Mouse (Mus musculus): ENCODE measurements at regions not wholly inside any gene's neighbourhood (a gene's known extent, or its start where the extent isn't known, plus 50 kb on each side); places are given as distances from the start of the nearest gene placed in this dataset.

- Histone ChIP-seq H3K9ac (replicated peaks) (no peak overlapping the region), H3K27me3 (ENCODE audit: control insufficient read depth, insufficient read depth, low read length) (no peaks in the 10 kb centered on the region), H3K4me3 (ENCODE audit: insufficient read depth in 1 of 2, low read depth in 2 of 2, low read length in 2 of 2) (no peak overlapping the region), H3K36me3 (replicated peaks; ENCODE audit: control insufficient read depth, insufficient read depth, low read depth) (no peaks in the 10 kb centered on the region), H3K9me3 (ENCODE audit: control insufficient read depth, low read length) (no peaks in the 10 kb centered on the region), H3K4me2 (ENCODE audit: low read depth) (no peak overlapping the region), H3K27ac (no peak overlapping the region), H3K4me1 (replicated peaks; ENCODE audit: control insufficient read depth in 2 of 2, insufficient read depth in 2 of 2, low read length in 1 of 2) (no peaks in the 10 kb centered on the region)
- WGBS (ENCODE audit: insufficient replicate concordance) = 31% methylated on average over 3 of the region's 3 CpGs
- DNase-seq (ENCODE audit: low read depth in 3 of 3, low spot score in 3 of 3) = no peak
- TF ChIP-seq EP300 (IDR thresholded peaks at IDR 0.05; ENCODE audit: low read depth) (no peak), CTCF (IDR thresholded peaks at IDR 0.05; ENCODE audit: low read depth) (no peak)
- no peak for ATAC-seq (ENCODE audit: insufficient read depth)
These were observed 172.9 kb downstream of the Kcna5 start for GRCm38 (mm10) chr6:126362331-126362730.

GRCm38 (mm10) chr6:126353346-126353745, 181.9 kb downstream of the Kcna5 start:
- H3K4me1 ChIP-seq (replicated peaks; ENCODE audit: control insufficient read depth in 2 of 2, insufficient read depth in 2 of 2, low read length in 1 of 2) = no peaks in the 10 kb centered on the region
- H3K9me3 ChIP-seq (ENCODE audit: control insufficient read depth, low read length) = no peaks in the 10 kb centered on the region
- no peak for TF ChIP-seq CTCF (IDR thresholded peaks at IDR 0.05; ENCODE audit: low read depth)
- no peak for TF ChIP-seq EP300 (IDR thresholded peaks at IDR 0.05; ENCODE audit: low read depth)
- H3K4me2 ChIP-seq (ENCODE audit: low read depth) = no peak overlapping the region
- 43% methylated on average over 2 of the region's 2 CpGs for WGBS (ENCODE audit: insufficient replicate concordance)
- H3K36me3 ChIP-seq (replicated peaks; ENCODE audit: control insufficient read depth, insufficient read depth, low read depth) = no peaks in the 10 kb centered on the region
- DNase-seq (ENCODE audit: low read depth in 3 of 3, low spot score in 3 of 3) = no peak
- H3K27me3 ChIP-seq (ENCODE audit: control insufficient read depth, insufficient read depth, low read length) = no peaks in the 10 kb centered on the region
- H3K9ac ChIP-seq (replicated peaks) = no peak overlapping the region
- H3K27ac ChIP-seq = no peak overlapping the region
- ATAC-seq (ENCODE audit: insufficient read depth) = no peak
- H3K4me3 ChIP-seq (ENCODE audit: insufficient read depth in 1 of 2, low read depth in 2 of 2, low read length in 2 of 2) = no peak overlapping the region

GRCm38 (mm10) chr6:126350476-126350875, 183.8 kb upstream of the Ntf3 start:
- WGBS (ENCODE audit: insufficient replicate concordance) = 45% methylated on average over 2 of the region's 2 CpGs
- H3K27me3 ChIP-seq (ENCODE audit: control insufficient read depth, insufficient read depth, low read length) = no peaks in the 10 kb centered on the region

GRCm38 (mm10) chr6:126349905-126350304, 183.2 kb upstream of the Ntf3 start:
- Histone ChIP-seq H3K27me3 (ENCODE audit: control insufficient read depth, insufficient read depth, low read length) (no peaks in the 10 kb centered on the region), H3K4me3 (ENCODE audit: insufficient read depth in 1 of 2, low read depth in 2 of 2, low read length in 2 of 2) (no peak overlapping the region)

More at GRCm38 (mm10) chr6:126350476-126350875, 183.8 kb upstream of the Ntf3 start:
- H3K4me1 ChIP-seq (replicated peaks; ENCODE audit: control insufficient read depth in 2 of 2, insufficient read depth in 2 of 2, low read length in 1 of 2) = no peaks in the 10 kb centered on the region
- H3K4me3 ChIP-seq (ENCODE audit: insufficient read depth in 1 of 2, low read depth in 2 of 2, low read length in 2 of 2) = no peak overlapping the region
- TF ChIP-seq EP300 (IDR thresholded peaks at IDR 0.05; ENCODE audit: low read depth) (no peak), CTCF (IDR thresholded peaks at IDR 0.05; ENCODE audit: low read depth) (no peak)
- no peaks in the 10 kb centered on the region for H3K9me3 ChIP-seq (ENCODE audit: control insufficient read depth, low read length)
- H3K4me2 ChIP-seq (ENCODE audit: low read depth) = no peak overlapping the region
- ATAC-seq (ENCODE audit: insufficient read depth) (no peak), DNase-seq (ENCODE audit: low read depth in 3 of 3, low spot score in 3 of 3) (no peak)
- no peak overlapping the region for H3K9ac ChIP-seq (replicated peaks)
- H3K27ac ChIP-seq = no peak overlapping the region
- no peaks in the 10 kb centered on the region for H3K36me3 ChIP-seq (replicated peaks; ENCODE audit: control insufficient read depth, insufficient read depth, low read depth)

GRCm38 (mm10) chr6:126345221-126345620, 178.5 kb upstream of the Ntf3 start:
- Histone ChIP-seq H3K4me2 (ENCODE audit: low read depth) (no peak overlapping the region), H3K36me3 (replicated peaks; ENCODE audit: control insufficient read depth, insufficient read depth, low read depth) (no peaks in the 10 kb centered on the region), H3K27me3 (ENCODE audit: control insufficient read depth, insufficient read depth, low read length) (no peaks in the 10 kb centered on the region), H3K9ac (replicated peaks) (no peak overlapping the region), H3K4me1 (replicated peaks; ENCODE audit: control insufficient read depth in 2 of 2, insufficient read depth in 2 of 2, low read length in 1 of 2) (no peaks in the 10 kb centered on the region), H3K27ac (no peak overlapping the region), H3K9me3 (ENCODE audit: control insufficient read depth, low read length) (no peaks in the 10 kb centered on the region), H3K4me3 (ENCODE audit: insufficient read depth in 1 of 2, low read depth in 2 of 2, low read length in 2 of 2) (no peak overlapping the region)
- ATAC-seq (ENCODE audit: insufficient read depth) (no peak), DNase-seq (ENCODE audit: low read depth in 3 of 3, low spot score in 3 of 3) (no peak)
- TF ChIP-seq EP300 (IDR thresholded peaks at IDR 0.05; ENCODE audit: low read depth) (no peak), CTCF (IDR thresholded peaks at IDR 0.05; ENCODE audit: low read depth) (no peak)
- 15% methylated on average over 5 of the region's 5 CpGs for WGBS (ENCODE audit: insufficient replicate concordance)

More at GRCm38 (mm10) chr6:126349905-126350304, 183.2 kb upstream of the Ntf3 start:
- Histone ChIP-seq H3K9me3 (ENCODE audit: control insufficient read depth, low read length) (no peaks in the 10 kb centered on the region), H3K4me1 (replicated peaks; ENCODE audit: control insufficient read depth in 2 of 2, insufficient read depth in 2 of 2, low read length in 1 of 2) (no peaks in the 10 kb centered on the region), H3K9ac (replicated peaks) (no peak overlapping the region), H3K4me2 (ENCODE audit: low read depth) (no peak overlapping the region), H3K27ac (no peak overlapping the region), H3K36me3 (replicated peaks; ENCODE audit: control insufficient read depth, insufficient read depth, low read depth) (no peaks in the 10 kb centered on the region)
- WGBS (ENCODE audit: insufficient replicate concordance) = 26% methylated on average over 2 of the region's 2 CpGs
- ATAC-seq (ENCODE audit: insufficient read depth) (no peak), DNase-seq (ENCODE audit: low read depth in 3 of 3, low spot score in 3 of 3) (no peak)
- TF ChIP-seq CTCF (IDR thresholded peaks at IDR 0.05; ENCODE audit: low read depth) (no peak), EP300 (IDR thresholded peaks at IDR 0.05; ENCODE audit: low read depth) (no peak)

Measured in liver, embryonic 14.5 days (tissue).